8 mouse cellular contexts compared by ENCODE assay signal in the genomic region with DNA sequence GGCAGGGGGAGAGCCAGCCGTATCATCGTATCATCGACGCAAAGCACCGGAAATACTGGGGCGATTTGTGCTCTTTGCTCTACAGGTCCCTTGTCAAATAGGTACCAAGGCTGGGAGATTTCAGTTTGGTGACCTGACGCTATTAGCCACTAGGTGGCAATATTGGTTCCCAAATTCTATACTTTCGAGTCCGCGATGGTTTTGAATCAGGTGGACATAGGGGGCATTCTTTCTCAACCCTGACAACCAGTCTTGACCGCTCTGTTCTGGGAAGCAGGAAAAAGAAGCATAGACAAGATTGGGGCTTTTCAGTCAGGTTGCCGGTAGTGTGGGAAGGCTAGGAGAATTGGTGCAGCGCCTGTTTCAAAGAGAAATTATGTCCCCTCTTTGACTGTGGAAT. TPM values are rescaled to one million over a fixed set of nuclear protein-coding genes. Genes with fewer than 3 reads are reported as not detected.
DNase-seq lines count a peak whose midpoint lies in the region; ATAC-seq lines count a peak whose summit lies in the region.

No protein-coding gene starts in this region.

- WGBS in hindbrain, embryonic 16.5 days: 2% methylated on average over 13 of the region's 13 CpGs

- peak; percentile 75 for ATAC-seq in hindbrain, embryonic 16.5 days

- DNase-seq in ZHBTc4 (ENCODE audit: low read depth, low spot score): peak; percentile 93
- peak; percentile 84 for DNase-seq in cerebellum, adult 9-11 months
- peak; percentile 62 to 94 for DNase-seq in frontal cortex, adult 2 months (ENCODE audit: extremely low spot score in 1 of 2, low spot score in 1 of 2)
- peak; percentile 54 to 76 for DNase-seq in layer of hippocampus, postnatal 36 days
- peak; percentile 70 for DNase-seq in lung, postnatal 25 days (ENCODE audit: low spot score)
- peak; percentile 95 for DNase-seq in retina, embryonic 14.5 days (ENCODE audit: low spot score)
- peak; percentile 48 to 64 for DNase-seq in urinary bladder, postnatal 36 days (ENCODE audit: low spot score in 2 of 2)

- peak overlapping the region; percentile 64 for H3K4me2 ChIP-seq in hindbrain, embryonic 16.5 days (ENCODE audit: low read length)

- H3K4me1 ChIP-seq in hindbrain, embryonic 16.5 days (ENCODE audit: control insufficient read depth, insufficient read depth, low read depth, low read length): peaks cover 6% of the 10 kb centered on the region

- H3K9ac ChIP-seq in hindbrain, embryonic 16.5 days (ENCODE audit: low read depth, low read length): peak overlapping the region; percentile 44

- no peaks in the 10 kb centered on the region for H3K9me3 ChIP-seq in hindbrain, embryonic 16.5 days (ENCODE audit: control insufficient read depth, low read length)

- no peaks in the 10 kb centered on the region for H3K36me3 ChIP-seq in hindbrain, embryonic 16.5 days (ENCODE audit: control insufficient read depth, insufficient read depth, low read length)

- no peaks in the 10 kb centered on the region for H3K27me3 ChIP-seq in hindbrain, embryonic 16.5 days (replicated peaks; ENCODE audit: control insufficient read depth, insufficient read depth, low read length)

- H3K27ac ChIP-seq in hindbrain, embryonic 16.5 days (ENCODE audit: low read depth, low read length): peak overlapping the region; percentile 69

- H3K4me3 ChIP-seq in hindbrain, embryonic 16.5 days (ENCODE audit: low read length): peak overlapping the region; percentile 38

RNA-seq across cellular contexts. Expression of a gene that starts 2.1 kb away (rescaled TPM):
- polyA plus RNA-seq in frontal cortex, adult 2 months (2012; rRNA removed): 0.17 TPM in 1 of 2 replicates, not detected in the other
- not detected in 2 replicates for polyA plus RNA-seq in hindbrain, embryonic 16.5 days (2015; fragmentation: Nextera tagmentation; extraction: Ambion mirVana)
- total RNA-seq in layer of hippocampus, postnatal 36 days (2021): not detected

RNA-seq across cellular contexts. Expression of a gene that starts 15.5 kb away (rescaled TPM):
- 0.08 and 0.20 TPM in 2 replicates for polyA plus RNA-seq in frontal cortex, adult 2 months (2012; rRNA removed)
- 0.28 and 0.34 TPM in 2 replicates for polyA plus RNA-seq in hindbrain, embryonic 16.5 days (2015; fragmentation: Nextera tagmentation; extraction: Ambion mirVana)
- total RNA-seq in layer of hippocampus, postnatal 36 days (2021): not detected

RNA-seq across cellular contexts. Expression of a gene that starts 27.4 kb away (rescaled TPM):
- 239 and 246 TPM in 2 replicates for polyA plus RNA-seq in frontal cortex, adult 2 months (2012; rRNA removed)
- polyA plus RNA-seq in hindbrain, embryonic 16.5 days (2015; fragmentation: Nextera tagmentation; extraction: Ambion mirVana): 89.5 and 98.2 TPM in 2 replicates
- 100 to 1,000 TPM; 210 to 242 TPM for total RNA-seq in layer of hippocampus, postnatal 36 days (2021)

RNA-seq across cellular contexts. Expression of a gene that starts 28.1 kb away (rescaled TPM):
- 36.3 and 36.6 TPM in 2 replicates for polyA plus RNA-seq in frontal cortex, adult 2 months (2012; rRNA removed)
- polyA plus RNA-seq in hindbrain, embryonic 16.5 days (2015; fragmentation: Nextera tagmentation; extraction: Ambion mirVana): 68.2 and 69.1 TPM in 2 replicates
- 10 to 100 TPM; 24.0 to 26.3 TPM for total RNA-seq in layer of hippocampus, postnatal 36 days (2021)

Comparison
In these comparisons a context has a peak if more than half of its experiments do, and no peak if none do; other contexts are left out.
1. Peak in every context shown above with its lines: DNase-seq, ATAC-seq, H3K4me3 ChIP-seq and H3K27ac ChIP-seq.